Mouse (Mus musculus) adrenal gland, postnatal 25 days (tissue): Measurements from ENCODE around the gene Hras. TPM values are rescaled to one million over a fixed set of nuclear protein-coding genes. Genes with fewer than 3 reads are reported as not detected.

Source experiments
- DNase-seq: peaks from one replicate; pipeline ENCODE4 v3.0.0; 2021; ENCODE audit warnings: mixed read lengths
- microRNA-seq, 2 experiments: library from miRNA; unstranded; fragments of <30 nt; microRNA quantifications; one replicate each; pipeline ENCODE4 v1.2.0; 2021
- total RNA-seq: library from RNA; stranded (reverse); gene quantifications from 2 replicates; pipeline ENCODE4 v1.2.3, GENCODE M21; 2021

Hras gene
- total RNA-seq, 1 experiment from 2014 or later, result 88.0 TPM

DNA sequence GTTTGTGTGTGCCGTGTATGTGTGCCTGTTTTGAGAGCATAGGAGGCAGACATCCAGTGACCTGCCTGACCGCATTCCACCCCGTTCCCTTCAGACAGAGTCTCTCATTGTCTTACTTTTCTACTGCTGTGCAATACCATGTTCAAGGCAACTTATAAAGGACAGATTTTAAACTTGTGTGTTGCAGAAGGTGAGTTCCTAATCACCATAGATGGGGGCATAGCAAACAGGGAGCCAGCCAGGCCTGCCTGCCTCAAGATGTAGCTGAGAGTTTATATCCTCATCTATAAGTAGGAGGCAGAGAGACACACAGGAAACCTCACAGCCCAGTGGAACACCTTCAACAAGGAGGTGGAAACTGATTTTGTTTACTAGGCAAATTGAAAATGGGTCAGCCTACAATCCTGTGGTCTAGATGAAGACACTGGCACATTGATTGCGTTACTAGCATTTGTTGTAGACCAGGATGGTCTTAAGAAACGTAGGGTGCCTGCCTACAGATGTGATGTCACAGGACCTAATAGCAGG lies 20.4 kb downstream of the Hras start:
- DNase-seq, result no peak

DNA sequence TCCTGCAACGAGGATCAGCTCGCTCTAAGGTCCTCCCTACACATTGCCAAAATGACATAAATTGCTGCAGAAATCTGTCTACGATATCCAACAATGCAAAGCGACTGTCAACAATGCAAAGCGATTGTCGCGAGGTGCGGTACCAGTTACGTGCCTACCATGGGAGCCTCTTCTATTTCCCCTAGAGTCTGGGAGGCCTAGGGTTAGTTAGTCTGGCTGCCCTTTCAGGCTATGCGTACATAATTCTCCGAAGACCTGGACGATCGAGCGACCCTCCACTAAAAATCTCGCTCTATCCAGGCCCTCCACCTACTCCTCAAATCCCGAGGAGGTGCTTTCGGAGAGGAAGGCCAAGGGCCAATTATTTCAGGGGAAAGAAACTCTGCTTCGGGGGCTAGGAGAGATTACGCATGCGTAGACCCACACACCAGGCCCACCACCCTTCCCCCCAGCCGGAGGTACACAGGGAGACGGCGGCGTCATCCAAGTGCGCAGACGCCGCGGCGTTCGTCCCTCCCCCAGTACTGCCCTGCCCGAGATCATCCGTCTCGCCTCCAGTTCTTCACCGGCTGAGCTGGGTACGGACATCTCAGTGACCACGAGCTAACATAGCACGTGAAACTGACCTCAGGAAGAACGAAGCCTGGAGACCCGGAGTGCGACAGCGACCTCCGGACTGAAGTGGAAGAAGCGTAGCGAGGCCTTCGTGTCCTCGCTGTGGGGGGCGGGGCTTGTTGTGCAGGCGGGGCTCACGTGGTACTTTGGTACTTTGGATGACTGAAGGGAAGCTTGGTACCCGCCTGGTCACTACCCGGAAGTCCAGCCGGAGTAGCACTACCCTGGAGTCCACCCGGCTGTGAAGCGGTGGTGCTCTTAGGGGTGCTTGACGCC lies 21.4 kb downstream of the Hras start, which contains the start of gene Rnh1:
Gene Rnh1 (minus strand): TSS at position 742 of the 891 bp plus-strand sequence.
- peak; percentile 89 for DNase-seq

- DNase-seq, result no peak
These were observed 23.9 kb downstream of the Hras start for GRCm38 (mm10) chr7:141169866-141170265.

DNA sequence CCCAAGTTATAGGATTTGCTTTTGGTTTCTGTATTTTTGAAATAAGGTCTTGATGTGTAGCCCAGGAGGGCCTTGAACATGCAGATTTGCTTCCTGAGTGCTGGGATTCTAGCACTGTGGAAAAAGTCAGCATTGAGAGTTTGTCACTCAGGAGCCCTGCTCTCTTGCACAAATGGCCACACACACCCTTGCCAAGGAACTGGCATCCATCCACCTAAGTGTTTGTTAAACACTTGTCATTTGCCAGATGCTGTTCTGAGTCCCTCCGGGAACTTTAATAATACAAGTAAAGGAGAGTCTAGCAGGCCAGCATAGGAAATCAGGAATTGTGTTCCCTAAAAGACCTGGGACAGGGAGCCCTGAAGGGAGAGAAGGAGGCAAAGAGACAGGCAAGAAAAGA lies 24.5 kb downstream of the Hras start:
- no peak for DNase-seq

- DNase-seq, result peak; percentile 74
These were observed 25.3 kb downstream of the Hras start for GRCm38 (mm10) chr7:141168518-141168953.

DNA sequence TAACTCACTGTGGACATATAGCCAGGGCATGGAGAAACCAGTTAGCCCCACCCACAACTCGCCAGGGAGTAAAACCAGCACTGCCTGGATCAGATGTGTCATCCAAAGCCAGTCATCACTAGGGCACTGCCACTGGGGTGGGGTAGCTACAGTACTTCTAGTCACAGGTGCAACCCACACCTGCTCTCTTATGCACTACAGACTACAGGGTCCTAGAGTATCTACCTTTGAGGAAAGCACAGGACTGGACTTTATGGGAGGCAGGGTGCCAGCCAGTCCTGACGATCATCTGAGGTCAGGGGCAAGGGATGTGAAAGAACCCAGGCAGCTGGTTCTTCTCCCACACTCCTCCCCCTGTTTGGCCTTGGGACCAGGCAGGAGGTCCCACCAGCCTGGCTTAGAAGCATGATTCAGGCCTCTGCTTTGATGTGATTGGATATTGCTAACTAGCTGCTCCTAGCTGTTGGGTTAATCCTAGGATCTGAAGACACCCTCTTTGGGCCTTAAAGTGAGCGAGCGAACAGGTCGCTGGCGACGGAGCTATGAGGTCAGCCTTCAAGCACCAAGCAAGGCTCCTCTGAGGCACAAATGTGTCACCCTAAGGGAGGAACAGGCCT lies 25.8 kb downstream of the Hras start:
- peak; percentile 65 for DNase-seq

GRCm38 (mm10) chr7:141164850-141165249 lies 29.0 kb downstream of the Hras start:
- DNase-seq, result peak; percentile 42

DNA sequence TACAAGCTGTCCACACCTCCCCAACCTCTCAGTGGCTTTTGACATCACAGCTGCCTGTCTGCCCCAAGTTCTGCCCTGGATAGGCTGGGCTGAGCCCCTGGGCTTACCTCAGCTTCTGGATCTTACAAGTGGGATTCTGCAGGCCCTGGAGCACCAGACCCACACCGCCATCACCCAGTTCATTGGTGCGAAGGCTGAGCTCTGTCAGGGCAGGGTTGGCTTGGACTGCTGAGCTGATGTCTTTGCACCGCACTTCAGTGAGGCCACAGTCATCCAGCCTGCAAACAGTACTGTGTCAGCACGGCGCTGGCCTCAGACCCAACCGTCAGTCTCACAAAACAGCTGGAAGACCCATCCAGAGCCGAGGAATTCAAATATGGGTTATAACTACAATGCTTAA lies 29.4 kb downstream of the Hras start:
- no peak for DNase-seq

DNA sequence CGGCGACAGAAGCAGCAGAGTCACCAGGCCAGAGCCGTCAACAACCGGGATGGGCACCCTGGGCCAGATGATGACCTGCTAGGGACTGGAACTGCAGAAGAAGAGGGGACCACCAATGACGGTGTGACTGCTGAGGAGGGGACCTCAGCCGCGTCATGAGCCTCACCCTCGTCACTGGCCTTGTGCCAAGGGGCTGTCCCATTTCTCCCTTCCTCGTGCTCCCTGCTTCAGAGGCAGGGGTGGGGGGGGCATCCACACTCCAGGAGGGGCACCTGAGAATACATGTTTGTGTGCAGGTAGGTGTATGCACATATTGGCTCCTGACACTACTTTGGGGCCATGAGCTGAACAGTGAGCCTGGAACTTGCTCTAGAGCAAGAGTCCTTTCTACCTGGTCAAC lies 38.4 kb downstream of the Hras start:
- DNase-seq, result peak; percentile 21

DNA sequence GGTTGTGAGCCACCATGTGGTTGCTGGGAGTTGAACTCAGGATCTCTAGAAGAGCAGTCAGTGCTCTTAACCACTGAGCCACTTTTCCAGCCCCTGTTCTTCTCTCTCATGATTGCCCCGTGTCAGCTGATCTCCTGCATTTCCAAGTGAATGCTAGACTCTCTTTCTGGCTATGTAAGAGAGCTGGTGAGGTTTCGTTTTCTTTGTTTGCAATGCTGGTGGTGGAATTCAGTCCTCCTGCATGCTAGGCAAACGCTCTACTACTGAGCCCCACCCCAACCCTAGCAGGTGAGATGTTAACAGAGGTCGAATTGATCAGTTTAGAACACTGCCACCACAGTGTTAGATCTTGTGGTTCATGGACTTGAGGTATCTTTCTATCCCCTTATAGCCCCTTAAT lies 45.2 kb downstream of the Hras start:
- no peak for DNase-seq

DNA sequence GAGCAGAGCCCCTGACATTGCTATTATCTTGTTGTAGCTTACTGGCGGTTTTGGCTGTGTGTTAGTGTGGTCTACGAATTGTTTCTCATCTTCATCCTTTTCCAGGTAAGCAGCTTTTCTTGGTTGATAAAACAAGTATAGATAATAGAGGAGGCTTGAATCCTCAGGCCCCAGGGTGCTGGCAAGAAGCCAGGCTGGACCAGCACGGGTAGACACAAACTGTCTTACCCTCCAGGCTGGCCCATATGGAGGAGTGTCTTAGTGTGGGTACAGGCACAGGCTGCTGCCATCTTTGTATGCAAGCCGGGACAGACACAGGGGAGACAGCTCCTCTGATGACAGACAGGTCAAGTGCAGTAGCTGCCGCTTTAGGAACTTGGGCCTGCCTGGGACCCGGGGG lies 46.8 kb downstream of the Hras start:
- DNase-seq, result no peak

- no peak for DNase-seq
These were observed 47.7 kb downstream of the Hras start for GRCm38 (mm10) chr7:141146043-141146595.

DNA sequence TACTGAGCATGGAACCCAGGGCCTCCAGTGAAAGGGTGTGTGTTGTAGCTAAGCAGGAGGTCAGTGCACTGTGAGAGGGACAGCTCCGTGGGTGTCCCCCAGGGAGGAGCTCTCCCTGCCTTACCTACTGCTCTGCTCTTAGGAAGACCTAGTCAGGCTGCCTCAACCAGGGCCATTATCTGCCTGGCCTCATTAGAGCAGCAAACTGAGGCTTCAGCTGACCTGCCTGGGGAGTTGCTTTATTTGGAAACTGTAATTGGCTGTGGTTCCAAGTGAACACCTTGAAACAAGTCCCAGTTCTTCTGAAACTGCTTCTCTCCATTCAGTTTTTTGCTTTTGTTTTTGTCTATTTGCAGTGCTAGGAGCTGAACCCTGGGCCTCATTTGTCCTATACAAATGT lies 48.4 kb downstream of the Hras start:
- DNase-seq, result no peak

DNA sequence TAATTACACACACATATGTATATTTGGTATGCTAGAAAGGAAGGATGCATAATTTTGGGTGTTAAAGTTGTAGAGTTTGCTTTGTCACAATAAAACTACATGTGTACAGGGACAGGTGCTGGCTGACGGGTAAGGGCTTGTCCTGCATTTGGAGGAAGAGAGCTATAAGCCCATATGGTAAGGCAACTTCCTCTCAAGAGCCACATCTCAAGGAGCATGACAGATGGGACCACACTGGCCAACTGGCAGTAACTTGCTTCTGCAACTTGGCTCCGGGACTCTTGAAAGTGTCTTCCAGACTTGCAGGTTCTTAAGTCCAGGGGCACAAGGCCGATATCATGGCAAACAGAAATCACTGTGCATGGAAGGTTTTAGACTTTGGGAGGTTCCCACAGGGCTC lies 49.2 kb downstream of the Hras start:
- DNase-seq, result no peak

DNA sequence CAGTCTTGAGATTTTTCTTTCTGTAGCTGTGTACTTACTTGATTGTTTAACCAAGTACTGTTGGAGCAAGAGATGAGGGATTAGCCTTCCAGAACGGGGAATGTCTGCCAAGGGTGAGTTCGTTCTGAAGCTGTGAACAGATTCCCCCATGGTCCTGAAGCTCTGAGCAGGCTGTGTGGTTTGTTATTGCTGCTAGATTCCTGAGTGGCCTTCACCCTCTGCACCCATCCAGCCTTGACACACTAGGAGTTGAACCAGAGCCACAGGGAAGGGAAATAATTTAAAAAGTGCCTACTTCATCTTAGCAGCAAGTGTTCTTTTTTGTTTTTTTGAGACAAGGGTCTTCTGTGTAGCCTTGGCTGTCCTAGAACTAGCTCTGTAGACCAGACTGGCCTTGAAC lies 49.9 kb downstream of the Hras start:
- DNase-seq, result peak; percentile 17

DNA sequence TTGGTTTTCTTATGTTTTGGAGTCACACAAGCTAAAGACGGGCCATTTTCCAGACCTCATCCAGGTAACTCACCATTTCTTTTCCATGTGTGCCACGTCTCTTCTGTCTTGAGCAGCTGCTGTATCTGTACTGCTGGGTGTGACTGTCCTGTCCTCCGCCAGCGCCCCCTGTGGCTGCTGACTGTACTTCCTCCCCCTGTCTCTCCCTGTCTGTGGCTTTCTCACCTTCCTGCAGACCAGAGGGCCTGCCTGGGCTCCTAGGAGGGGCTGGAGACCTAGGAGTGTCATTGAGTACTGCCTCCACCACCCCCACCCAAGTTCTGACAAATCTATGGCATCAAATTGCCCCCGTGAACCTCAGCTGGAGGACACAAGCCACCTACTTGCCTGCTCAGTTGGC lies 50.7 kb downstream of the Hras start:
- DNase-seq, result peak; percentile 60

DNA sequence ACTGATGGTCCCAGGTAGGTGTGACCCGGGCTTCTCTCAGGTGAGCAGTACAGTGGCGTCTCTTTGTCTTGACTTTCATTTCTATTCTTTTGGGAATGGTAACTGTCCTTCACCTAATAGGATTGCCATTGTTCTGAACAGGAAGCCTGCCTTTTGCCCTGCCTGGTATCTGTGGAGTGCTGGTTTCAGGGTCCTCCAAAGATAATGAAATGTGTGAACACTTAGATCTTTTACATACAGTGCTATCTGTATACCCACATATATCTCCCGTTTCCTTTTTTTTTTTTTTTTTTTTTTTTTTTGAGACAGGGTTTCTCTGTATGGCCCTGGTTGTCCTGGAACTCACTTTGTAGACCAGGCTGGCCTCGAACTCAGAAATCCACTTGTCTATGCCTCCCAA lies 52.5 kb downstream of the Hras start:
- DNase-seq, result no peak

Small RNAs within 50 kb of the gene (microRNA-seq; reads per million reads assigned to microRNA genes)
- gene Mir210, result 187 to 355 reads per million in 2 experiments

Other genes starting within 250 kb of the Hras start
- 1.8 and 2.0 TPM in 2 replicates for gene Ifitm5, start 243.7 kb downstream of the Hras start, total RNA-seq
- not detected in 2 replicates for gene Gm45717, start 238.1 kb downstream of the Hras start, total RNA-seq
- gene Ifitm2, start 238.0 kb downstream of the Hras start, total RNA-seq, result 418 and 471 TPM in 2 replicates
- 3.6 and 3.9 TPM in 2 replicates for gene Ifitm1, start 226.8 kb downstream of the Hras start, total RNA-seq
- gene Ifitm3, start 183.2 kb downstream of the Hras start, total RNA-seq, result 103 and 109 TPM in 2 replicates
- gene Ifitm6, start 176.1 kb downstream of the Hras start, total RNA-seq, result not detected in 2 replicates
- gene Gm17387, start 164.9 kb downstream of the Hras start, total RNA-seq, result not detected in 2 replicates
- gene B4galnt4, start 132.9 kb downstream of the Hras start, total RNA-seq, result 2.5 and 3.6 TPM in 2 replicates
- gene Pkp3, start 115.8 kb downstream of the Hras start, total RNA-seq, result 0.86 and 1.2 TPM in 2 replicates
- gene Sigirr, start 93.4 kb downstream of the Hras start, total RNA-seq, result 4.5 and 5.0 TPM in 2 replicates
- 0.33 TPM in 1 of 2 replicates, not detected in the other for gene Ano9, start 76.2 kb downstream of the Hras start, total RNA-seq
- gene Ptdss2, start 71.6 kb downstream of the Hras start, total RNA-seq, result 29.1 and 48.2 TPM in 2 replicates
- 298 and 356 TPM in 2 replicates for gene Rnh1, start 21.1 kb downstream of the Hras start, total RNA-seq
- 6.4 and 10.8 TPM in 2 replicates for gene Lrrc56, start 152 bp upstream of the Hras start, total RNA-seq
- 0.39 TPM in 1 of 2 replicates, not detected in the other for gene Lmntd2, start 20.1 kb upstream of the Hras start, total RNA-seq
- gene Rassf7, start 21.9 kb upstream of the Hras start, total RNA-seq, result 5.7 and 8.0 TPM in 2 replicates
- gene Phrf1, start 34.8 kb upstream of the Hras start, total RNA-seq, result 83.3 and 83.9 TPM in 2 replicates
- gene Irf7, start 72.5 kb upstream of the Hras start, total RNA-seq, result 7.8 and 10.4 TPM in 2 replicates
- gene Cdhr5, start 82.8 kb upstream of the Hras start, total RNA-seq, result 14.4 and 16.5 TPM in 2 replicates
- not detected in 2 replicates for gene Sct, start 85.1 kb upstream of the Hras start, total RNA-seq
- not detected in 2 replicates for gene Drd4, start 98.0 kb upstream of the Hras start, total RNA-seq
- gene Deaf1, start 133.7 kb upstream of the Hras start, total RNA-seq, result 33.8 and 45.4 TPM in 2 replicates
- 34.1 and 43.2 TPM in 2 replicates for gene Tmem80, start 133.7 kb upstream of the Hras start, total RNA-seq
- gene Eps8l2, start 144.9 kb upstream of the Hras start, total RNA-seq, result 1.6 and 2.6 TPM in 2 replicates
- gene Taldo1, start 198.2 kb upstream of the Hras start, total RNA-seq, result 629 and 681 TPM in 2 replicates
- 35.6 and 58.9 TPM in 2 replicates for gene Gatd1, start 220.1 kb upstream of the Hras start, total RNA-seq
- gene Cend1, start 235.5 kb upstream of the Hras start, total RNA-seq, result 0.57 and 1.3 TPM in 2 replicates
- 95.6 and 102 TPM in 2 replicates for gene Slc25a22, start 243.9 kb upstream of the Hras start, total RNA-seq